Mouse (Mus musculus) kidney, postnatal 4 days (tissue): ENCODE results near the gene R3hcc1l.

Source experiments
- DNase-seq, 2 experiments: peaks; one replicate each; pipeline ENCODE4 v3.0.0; 2021; ENCODE audit warnings: mixed read lengths in 2 of 2

The R3hcc1l gene

DNA sequence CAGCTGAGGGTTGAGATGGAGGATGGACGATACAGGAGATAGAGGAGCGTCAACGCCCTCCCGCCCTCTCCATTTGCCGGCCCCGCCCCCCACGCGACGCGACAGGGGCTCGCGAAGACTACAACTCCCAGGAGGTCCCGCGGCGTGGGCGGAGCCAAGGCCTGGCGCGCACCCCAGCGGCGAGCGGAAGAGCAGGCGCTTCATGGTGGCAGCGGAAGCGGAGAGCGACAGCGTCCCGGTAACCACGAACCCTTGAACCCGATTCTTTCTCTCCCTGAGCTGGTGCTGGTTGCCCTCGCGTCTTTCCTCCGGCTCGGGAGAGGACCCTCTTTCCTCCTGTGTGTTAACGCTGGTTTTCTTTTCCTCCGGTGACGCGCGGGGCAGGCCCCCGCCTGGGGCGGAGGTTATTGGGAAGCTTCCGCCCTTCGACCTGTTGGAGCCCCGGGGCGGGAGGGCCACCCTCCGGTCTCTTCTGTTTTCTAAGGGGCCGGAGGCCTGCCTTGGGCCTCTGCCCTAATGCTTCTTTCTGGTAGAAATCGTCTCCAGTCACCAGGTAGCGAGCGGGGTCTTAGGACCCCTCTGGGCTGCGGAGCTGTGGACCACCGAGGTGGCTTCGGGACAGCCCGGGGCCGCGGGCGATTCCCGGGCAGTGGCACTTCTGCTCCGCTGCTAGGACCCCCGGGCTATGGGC lies at the start of gene R3hcc1l:
TSS of gene R3hcc1l (plus strand) at position 140 of the 691 bp plus-strand sequence.
- DNase-seq: peak; percentile 98 to 99

DNA sequence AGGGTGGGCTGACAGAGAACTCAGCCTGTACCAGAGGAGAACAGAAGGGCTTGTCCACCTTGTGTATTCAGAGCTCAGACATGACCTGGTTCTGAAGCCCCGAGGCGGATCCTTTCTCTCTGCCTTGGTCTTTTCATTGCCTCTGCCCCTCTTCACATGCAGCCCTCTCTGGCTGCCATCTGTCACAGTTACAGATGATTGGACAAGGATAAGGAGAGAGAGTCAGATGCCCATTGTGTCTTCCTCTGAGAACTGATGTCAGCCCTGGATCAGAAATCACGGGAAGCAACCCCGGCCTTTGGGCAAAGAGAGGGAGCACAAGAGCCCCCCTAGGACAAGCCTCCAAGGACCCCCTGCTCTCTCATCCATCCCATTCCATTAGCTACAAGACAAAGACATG lies 47.0 kb upstream of the R3hcc1l start:
- DNase-seq: no peak

DNA sequence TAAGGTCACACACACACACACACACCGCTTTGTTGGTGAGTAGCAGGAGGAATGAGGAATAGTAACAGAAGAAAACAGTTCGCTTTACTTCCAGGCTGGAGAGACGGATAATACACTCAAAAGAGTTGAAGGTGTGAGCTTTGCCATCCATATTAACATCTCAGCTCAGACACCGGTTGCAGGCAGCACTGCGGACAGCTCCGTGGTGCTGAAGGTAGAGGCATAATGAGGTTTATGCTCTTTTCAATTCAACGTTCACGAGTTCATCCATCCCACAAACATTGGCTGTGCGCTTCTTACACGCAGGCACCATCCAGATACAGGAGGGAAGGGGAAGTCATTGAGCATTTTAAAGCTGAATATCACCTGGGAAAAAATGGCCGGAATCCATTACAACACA lies 45.7 kb upstream of the R3hcc1l start:
- DNase-seq: peak; percentile 68 to 70

GRCm38 (mm10) chr19:42477769-42478168 lies 40.8 kb upstream of the R3hcc1l start:
- DNase-seq: no peak

GRCm38 (mm10) chr19:42478303-42478702 lies 40.3 kb upstream of the R3hcc1l start:
- peak in 1 of 2 experiments; percentile 8 for DNase-seq

GRCm38 (mm10) chr19:42485443-42485842 lies 33.1 kb upstream of the R3hcc1l start:
- DNase-seq: no peak

DNA sequence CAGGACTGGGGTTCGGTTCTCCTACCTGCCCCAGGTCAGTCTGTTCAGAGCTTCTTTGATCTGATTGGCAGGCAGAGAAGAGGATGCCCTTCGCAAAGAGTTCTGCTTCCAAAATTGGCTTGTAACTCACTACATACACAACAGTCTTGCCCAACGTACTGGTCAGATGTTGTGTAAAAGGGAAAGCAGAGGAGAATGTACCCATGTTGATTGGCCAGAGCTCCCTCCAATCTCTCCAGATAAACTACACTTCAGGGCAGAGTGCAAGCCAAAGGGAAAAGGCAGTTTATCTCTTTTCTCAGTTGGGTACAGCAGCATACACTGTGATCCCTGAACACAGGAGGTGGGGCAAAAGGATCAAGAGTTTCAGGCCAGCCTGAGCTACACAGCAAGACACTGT lies 31.3 kb upstream of the R3hcc1l start:
- no peak for DNase-seq

DNA sequence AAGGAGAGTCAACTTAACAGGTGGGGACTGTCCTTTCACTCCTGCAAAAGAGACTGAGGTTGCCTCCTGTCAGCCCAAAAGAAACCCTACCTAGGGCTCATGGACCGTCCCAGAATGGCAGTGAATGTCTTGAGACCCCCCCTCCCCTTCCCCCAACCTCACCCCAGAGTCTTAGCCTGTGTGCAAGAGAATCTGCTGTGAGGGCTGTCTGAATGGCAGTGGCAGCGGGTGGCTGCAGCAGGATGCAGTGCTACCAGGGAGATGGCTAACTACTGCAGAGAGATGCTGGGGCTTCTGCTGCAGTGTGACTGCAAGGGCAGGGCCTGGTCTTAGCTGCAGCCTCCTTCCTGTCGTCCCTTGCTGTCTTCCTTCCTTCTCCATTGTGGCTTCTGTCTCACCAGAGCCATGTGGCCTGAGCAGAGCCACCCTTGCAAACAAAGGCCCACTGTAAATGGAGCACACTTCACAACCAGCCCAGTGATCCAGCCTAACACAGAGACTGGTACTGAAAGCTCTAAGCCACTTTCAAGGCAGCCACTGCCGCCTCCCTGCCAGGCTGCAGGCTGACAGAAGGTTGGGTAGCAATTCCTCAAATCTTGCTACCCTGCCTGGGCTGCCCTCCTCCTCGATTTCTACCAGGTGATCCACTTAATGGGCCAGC lies 25.2 kb upstream of the R3hcc1l start:
- DNase-seq: no peak

GRCm38 (mm10) chr19:42504156-42504555 lies 14.4 kb upstream of the R3hcc1l start:
- DNase-seq: no peak

DNA sequence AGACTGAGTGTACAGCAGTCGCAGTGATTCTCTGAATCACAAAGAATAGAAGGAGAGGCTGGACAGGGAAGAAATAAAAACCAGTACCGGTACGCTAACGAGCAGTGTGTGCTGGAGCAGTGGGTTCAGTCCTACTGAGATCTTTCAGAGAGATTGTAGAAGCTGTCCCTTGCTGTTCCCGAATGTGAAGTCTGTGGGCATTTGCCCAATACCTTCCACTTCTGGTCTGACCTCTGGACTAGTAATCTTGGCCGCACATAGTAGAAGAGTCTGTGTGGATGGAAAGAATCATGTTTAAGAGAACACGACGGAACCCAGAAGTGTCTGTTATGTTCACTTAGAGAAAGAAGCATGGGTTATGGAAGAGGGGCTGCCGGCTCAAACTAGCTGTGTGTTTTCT lies 8.9 kb upstream of the R3hcc1l start:
- DNase-seq: no peak

DNA sequence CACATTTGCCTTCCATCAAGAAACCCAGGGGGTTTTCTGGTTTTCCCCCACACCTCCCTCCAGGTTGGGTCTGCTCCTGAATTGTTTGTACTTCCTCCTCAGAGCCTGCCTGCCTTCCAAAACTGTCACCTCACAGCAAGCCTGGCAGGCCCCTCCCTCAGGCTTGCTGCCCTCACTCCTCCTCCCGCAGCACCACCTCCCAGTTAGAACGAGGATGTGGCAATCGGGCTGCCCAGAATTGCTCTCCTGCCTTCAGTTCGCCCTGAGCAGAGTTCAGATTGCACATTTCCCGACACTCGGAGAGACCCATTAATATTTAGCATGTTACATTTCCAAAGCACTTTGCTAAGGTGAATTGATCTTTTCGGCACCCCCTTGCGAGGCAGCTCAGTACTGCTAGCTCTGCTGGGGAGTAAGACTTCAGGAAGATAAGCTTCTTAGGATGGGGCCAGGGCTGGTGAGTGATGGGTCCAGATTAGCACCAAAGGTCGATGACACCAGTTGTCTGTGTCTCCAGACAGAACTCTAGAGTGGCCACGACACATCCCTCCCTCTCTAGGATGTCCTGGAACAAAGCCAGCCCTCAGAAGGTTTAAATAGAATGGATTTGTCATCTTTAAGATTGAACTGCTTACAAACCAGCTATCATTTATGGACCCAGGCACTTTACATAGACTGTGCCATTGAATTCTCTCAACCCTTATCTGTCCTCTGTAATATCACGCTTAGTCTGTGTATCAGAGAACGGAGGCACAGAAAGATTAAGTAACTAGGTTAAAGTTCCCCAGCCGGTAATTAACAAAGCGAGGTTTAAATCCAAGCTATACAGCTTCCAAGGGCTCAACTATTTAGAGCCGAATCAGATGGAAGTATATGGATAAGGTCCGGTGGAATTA lies 8.0 kb upstream of the R3hcc1l start:
- DNase-seq: peak in 1 of 2 experiments; percentile 10

DNA sequence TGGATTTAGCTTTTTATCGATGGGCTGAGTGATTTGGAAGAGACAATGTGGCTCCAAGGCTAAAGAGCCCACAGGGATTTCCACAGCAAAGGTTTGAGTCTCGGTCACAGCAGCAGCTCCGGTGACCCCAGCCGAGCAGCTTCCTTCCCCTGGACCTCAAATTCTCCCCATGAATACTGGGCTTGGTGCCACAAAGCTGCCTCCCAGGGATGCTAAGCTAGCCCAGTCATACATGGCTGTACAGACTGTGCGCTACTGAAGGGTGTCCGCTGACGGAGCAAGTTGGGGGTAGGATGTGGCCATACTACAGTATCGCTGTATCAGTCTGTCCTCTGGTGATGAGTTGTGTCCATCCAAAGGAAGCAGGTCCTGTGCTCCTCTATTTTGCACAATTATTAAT lies 2.9 kb upstream of the R3hcc1l start:
- DNase-seq: no peak

- DNase-seq: no peak
Observed at GRCm38 (mm10) chr19:42516121-42516520, 2.4 kb upstream of the R3hcc1l start.

- DNase-seq: no peak
Observed at GRCm38 (mm10) chr19:42517957-42518619, 471 bp upstream of the R3hcc1l start.

- DNase-seq: peak in 1 of 2 experiments; percentile 7
Observed at GRCm38 (mm10) chr19:42519760-42520159, 1.2 kb downstream of the R3hcc1l start.

DNA sequence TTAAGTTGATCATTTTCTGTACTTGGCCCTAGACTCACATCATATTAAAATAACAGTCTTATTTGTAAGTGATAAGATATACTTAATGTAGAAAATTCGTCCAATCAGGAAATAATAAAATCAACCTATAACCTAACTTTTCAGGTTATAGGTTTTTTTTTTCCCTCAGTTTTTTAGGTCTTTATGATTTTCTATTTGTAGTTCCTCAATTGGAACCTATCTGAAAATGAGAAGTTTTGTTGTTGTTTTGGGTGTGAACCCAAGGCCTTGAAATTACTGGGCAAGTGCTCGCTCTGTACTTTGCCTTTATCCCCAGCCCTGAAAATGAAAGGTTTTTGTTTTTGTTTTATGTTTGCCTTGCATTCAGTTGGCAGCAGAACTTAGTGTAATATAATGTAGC lies 6.1 kb downstream of the R3hcc1l start:
- DNase-seq: no peak

DNA sequence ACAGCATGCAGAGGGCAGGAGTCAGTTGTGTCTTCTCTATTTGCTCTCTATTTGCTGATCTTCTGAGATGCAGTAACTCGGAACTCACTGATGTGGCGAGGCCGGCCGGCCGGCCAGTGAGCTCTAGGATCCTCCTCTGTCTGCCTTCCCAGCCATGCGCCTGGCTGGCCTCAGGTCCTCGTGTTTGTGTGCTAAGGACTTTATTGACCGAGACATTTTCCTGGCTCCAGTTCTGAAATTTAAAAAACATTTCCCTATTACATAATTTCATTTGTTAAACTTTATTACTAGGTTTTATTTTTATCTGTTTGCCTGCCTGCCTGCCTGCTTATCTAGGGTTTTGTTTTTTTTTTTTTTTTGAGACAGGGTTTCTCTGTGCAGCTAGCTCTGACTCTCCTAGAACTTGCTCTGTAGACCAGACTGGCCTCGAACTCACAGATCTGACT lies 11.5 kb downstream of the R3hcc1l start:
- peak; percentile 25 to 40 for DNase-seq

- DNase-seq: no peak
Observed at GRCm38 (mm10) chr19:42534427-42534826, 15.9 kb downstream of the R3hcc1l start.

DNA sequence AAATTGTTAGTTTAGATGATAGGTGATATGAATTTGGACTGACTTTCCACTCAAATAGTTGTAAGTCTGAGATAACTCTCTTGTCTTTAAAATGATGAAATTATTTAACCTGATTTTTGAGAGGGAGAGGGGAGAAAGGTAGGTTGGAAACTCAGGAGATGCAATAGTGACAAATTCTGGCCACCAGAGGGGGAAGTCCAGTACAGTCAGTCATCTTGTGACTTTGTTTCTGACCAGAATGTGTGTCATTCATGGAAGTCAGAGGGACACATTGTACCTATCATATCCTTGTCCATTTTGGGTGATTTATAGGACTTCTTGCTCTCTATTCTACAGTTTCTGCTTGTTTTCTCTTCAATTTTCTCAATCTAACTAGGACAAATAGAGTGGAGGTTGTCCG lies 19.0 kb downstream of the R3hcc1l start:
- DNase-seq: no peak

GRCm38 (mm10) chr19:42538911-42539310 lies 20.4 kb downstream of the R3hcc1l start:
- no peak for DNase-seq

DNA sequence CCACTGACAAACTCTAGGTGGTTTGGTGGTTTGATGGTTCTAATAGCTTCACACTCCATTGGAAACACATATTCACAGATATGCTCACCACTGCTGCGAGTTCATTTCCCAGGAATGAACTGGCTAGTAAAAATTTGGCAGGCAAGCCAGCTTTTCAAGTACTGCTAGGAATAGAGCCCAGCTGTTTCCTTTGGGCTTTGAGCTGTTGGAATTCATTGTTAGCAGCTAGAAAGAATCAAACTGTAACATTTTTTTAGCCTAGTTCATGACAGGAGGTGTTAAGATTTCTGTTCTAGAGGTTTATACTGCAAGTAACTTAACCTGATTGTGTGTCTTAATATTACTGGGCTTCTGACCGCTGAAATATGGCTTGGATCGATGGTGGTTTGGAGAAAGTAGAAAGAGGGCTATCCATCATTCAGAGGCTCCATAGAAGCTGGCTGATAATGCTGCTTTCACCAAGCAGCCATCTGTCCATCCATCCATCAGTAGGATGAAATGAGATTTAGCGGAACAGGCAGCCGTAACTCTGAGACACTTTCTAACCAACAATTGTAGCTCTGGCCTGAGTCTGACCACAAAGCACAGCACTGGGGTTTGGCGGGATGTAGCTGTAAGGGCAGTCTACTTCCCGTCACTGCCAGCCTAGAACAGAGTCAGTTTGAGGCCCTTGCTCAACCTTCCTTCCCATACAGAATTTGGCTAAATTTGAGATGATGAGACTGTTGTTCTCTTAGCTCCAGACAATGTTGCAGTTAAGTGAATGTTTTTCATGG lies 21.0 kb downstream of the R3hcc1l start:
- DNase-seq: peak in 1 of 2 experiments; percentile 12

- no peak for DNase-seq
Observed at GRCm38 (mm10) chr19:42540649-42541048, 22.1 kb downstream of the R3hcc1l start.
